Mouse (Mus musculus): ENCODE measurements at regions not wholly inside any gene's neighbourhood (a gene's known extent, or its start where the extent isn't known, plus 50 kb on each side); places are given as distances from the start of the nearest gene placed in this dataset.

DNA sequence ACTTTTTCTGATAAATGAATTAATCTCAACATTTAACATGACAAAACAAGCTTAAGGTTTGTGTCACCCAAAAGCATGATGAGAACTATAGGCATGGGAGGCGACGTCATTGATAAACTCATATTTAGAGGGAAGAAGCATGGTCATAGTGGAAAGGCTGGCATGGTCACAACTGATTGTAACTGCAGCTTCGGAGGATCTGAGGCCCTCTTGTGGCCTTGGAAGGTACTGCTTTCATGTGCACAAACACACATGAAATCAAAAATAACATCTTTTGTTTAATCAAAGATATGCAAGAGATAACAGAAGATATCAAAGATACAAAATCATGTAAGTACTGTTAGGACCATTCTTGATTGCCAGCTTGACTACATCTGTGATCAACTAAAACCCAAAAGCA lies 204.0 kb upstream of the Clint1 start:
- 72% methylated on average over 3 of the region's 3 CpGs for WGBS
- no peaks in the 10 kb centered on the region for H3K27me3 ChIP-seq
- no peak overlapping the region for H3K4me2 ChIP-seq (replicated peaks)
- no peak overlapping the region for H3K4me3 ChIP-seq
- H3K27ac ChIP-seq (replicated peaks), result no peak overlapping the region
- no peak for ATAC-seq (replicated peaks)
- H3K4me1 ChIP-seq, result no peaks in the 10 kb centered on the region
- no peaks in the 10 kb centered on the region for H3K9me3 ChIP-seq
- no peak overlapping the region for H3K9ac ChIP-seq (replicated peaks)
- H3K36me3 ChIP-seq, result no peaks in the 10 kb centered on the region

DNA sequence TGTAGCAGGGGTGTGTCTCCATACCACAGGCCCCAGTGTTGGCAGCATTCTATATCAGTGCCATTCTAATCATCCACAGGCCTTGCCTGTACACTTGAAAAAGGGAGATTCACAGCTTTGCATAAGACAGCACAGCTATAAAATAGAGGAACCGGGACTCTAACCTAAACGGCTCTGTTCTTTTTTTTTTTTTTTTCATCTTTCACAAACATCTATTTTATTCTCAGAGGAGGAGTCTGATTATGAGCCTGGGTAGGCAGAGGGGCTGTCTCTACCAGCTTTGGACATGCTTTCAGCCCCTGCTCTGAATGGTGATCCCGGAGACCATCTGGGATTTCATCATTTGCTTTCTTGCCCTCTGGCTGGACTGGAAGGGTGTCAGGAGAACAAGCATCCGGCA lies 195.6 kb upstream of the Clint1 start:
- H3K9me3 ChIP-seq, result no peaks in the 10 kb centered on the region
- H3K9ac ChIP-seq (replicated peaks), result no peak overlapping the region
- H3K36me3 ChIP-seq, result no peaks in the 10 kb centered on the region
- H3K4me3 ChIP-seq, result no peak overlapping the region
- no peak overlapping the region for H3K4me2 ChIP-seq (replicated peaks)
- H3K27ac ChIP-seq (replicated peaks), result no peak overlapping the region
- no peak for ATAC-seq (replicated peaks)
- WGBS, result 95% methylated on average over 4 of the region's 4 CpGs
- no peaks in the 10 kb centered on the region for H3K4me1 ChIP-seq
- no peaks in the 10 kb centered on the region for H3K27me3 ChIP-seq

DNA sequence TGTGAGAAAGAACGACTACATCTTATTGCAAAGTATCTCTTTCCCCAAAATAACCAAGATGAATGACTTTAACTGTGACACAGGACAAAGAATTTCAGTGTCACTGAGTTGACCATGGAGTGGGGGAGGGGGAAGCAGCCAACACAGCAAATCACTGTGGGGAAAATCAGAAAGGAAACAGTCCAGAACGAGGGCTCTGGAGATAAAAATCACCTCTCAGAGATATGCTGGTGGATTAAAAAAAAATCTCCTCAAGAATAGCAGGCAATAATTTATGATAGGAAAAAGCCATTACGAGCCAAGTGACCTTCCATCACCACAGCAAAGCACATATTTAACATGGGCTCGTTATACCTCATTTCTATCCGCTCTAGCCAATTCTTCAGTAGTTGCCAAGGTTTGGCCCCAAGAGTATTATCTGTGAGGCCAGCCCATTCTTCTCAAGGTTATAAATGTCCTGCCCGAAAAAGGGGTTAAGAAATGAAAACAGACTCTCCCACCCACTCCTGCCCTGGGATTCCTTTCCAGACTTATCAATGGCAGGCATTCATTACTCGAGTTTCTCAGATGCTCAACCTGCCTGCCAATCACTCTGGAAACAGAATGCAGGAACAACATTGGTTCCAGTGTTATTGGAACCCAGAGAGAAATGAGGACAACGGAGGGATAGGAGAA lies 181.6 kb upstream of the Clint1 start:
- Histone ChIP-seq H3K27ac (replicated peaks) (no peak overlapping the region), H3K4me3 (no peak overlapping the region), H3K9me3 (no peaks in the 10 kb centered on the region), H3K27me3 (no peaks in the 10 kb centered on the region), H3K9ac (replicated peaks) (no peak overlapping the region), H3K4me2 (replicated peaks) (no peak overlapping the region), H3K36me3 (no peaks in the 10 kb centered on the region), H3K4me1 (no peaks in the 10 kb centered on the region)
- ATAC-seq (replicated peaks), result no peak
- WGBS, result 35% methylated on average over 8 of the region's 8 CpGs

DNA sequence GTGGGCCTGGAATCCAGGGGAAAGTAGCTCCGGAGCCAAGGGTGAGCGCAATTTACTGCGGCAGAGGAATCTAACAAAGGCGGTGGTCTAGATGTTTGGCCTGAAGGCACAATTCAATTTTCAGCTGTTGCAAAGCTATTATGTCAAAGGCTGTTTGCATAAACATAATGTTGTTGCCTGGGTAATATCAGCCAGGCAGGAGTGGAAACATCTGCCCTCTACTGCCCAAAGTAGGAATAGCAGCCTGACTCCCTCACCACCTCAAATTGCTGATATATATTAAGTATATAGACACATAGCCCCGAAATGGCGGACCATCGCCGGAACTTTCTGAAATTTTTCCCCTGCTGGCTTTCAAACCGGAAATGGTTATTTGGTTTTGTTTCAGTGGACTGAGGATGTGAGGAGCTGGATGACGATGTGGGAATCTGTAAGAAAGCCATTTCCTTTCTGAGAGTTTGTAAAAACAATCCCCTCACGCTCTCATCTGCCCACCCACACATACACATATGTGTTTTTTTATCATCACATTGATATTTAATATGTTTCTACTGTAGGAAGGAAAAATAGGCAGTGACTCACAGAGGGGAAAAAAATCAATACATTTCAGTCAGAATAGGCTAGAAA lies 173.1 kb upstream of the Clint1 start:
- no peaks in the 10 kb centered on the region for H3K36me3 ChIP-seq
- no peak overlapping the region for H3K4me3 ChIP-seq
- 49% methylated on average over 11 of the region's 11 CpGs for WGBS
- H3K9ac ChIP-seq (replicated peaks), result no peak overlapping the region
- ATAC-seq (replicated peaks), result peak; percentile 75
- H3K27ac ChIP-seq (replicated peaks), result no peak overlapping the region
- H3K9me3 ChIP-seq, result no peaks in the 10 kb centered on the region
- H3K4me1 ChIP-seq, result 0 out of 2 replicates have a peak, but pooled peaks cover 6% of the 10 kb centered on the region
- H3K27me3 ChIP-seq, result no peaks in the 10 kb centered on the region
- peak overlapping the region; percentile 4; the same call in 1 of the 2 replicates for H3K4me2 ChIP-seq (replicated peaks)

DNA sequence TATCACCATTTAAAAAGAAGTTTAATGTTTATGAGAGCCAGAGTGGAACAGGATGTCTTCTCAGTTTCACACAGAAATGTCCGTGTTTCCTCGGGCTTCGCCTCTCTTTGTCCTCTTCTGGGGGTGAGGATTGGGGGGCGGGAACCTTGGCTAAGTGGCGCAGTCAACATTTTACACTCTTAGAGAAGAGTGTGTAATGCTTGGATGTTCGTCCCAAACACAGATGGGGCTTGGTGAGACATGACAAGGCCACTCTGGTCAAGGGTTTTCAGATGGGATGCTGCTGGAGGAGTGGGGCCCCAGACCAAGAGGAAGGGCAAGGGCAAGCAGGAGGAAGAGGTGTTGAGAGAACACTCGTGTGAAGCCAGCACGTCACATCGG lies 172.6 kb upstream of the Clint1 start:
- no peaks in the 10 kb centered on the region for H3K9me3 ChIP-seq
- ATAC-seq (replicated peaks), result no peak
- no peaks in the 10 kb centered on the region for H3K27me3 ChIP-seq
- H3K4me1 ChIP-seq, result 0 out of 2 replicates have a peak, but pooled peaks cover 6% of the 10 kb centered on the region
- WGBS, result 92% methylated on average over 9 of the region's 9 CpGs
- no peaks in the 10 kb centered on the region for H3K36me3 ChIP-seq
- no peak overlapping the region for H3K27ac ChIP-seq (replicated peaks)
- H3K9ac ChIP-seq (replicated peaks), result no peak overlapping the region
- no peak overlapping the region for H3K4me2 ChIP-seq (replicated peaks)
- no peak overlapping the region for H3K4me3 ChIP-seq

DNA sequence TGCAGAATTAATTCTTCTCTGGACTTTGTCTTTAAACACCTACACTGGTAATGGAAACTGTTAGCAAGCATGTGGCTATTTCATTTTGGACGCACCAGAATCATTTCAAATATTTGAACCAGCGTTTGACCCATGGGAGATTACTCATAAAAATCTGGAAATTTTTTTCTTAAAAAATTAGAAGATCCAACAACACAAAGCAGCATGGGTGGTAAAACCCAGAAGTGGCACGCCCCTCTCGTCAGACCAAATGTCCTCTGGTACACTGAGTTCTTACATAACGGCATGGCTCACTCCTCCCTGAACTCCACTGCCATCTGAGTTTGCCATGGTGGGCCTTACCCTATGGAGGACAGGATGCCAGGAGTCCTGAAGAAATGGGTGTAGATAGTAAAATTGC lies 166.3 kb upstream of the Clint1 start:
- Histone ChIP-seq H3K4me2 (replicated peaks) (no peak overlapping the region), H3K27ac (replicated peaks) (no peak overlapping the region), H3K27me3 (no peaks in the 10 kb centered on the region), H3K36me3 (no peaks in the 10 kb centered on the region), H3K9ac (replicated peaks) (no peak overlapping the region), H3K4me3 (no peak overlapping the region), H3K9me3 (no peaks in the 10 kb centered on the region), H3K4me1 (no peaks in the 10 kb centered on the region)
- WGBS, result 89% methylated on average over 5 of the region's 5 CpGs
- ATAC-seq (replicated peaks), result no peak

DNA sequence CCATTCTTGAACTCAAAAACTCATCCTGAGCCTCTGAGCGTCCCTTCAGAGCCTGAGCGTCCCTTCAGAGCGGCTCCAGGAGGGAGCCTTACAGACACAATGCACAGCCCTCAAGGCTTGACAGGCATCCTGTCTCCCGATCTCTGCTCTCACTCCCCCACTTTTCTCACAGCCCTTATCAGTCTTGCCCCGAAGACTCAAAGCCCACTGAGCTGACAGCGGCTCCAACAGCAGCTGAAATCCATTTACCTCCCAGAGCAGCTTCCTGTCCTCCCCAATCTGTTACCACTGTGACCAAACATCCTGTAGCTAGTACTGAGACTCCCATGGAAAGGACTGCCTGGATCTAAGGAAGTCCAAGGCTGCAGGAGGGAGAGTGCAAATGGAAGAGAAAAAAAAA lies 158.6 kb upstream of the Clint1 start:
- H3K27me3 ChIP-seq, result no peaks in the 10 kb centered on the region

DNA sequence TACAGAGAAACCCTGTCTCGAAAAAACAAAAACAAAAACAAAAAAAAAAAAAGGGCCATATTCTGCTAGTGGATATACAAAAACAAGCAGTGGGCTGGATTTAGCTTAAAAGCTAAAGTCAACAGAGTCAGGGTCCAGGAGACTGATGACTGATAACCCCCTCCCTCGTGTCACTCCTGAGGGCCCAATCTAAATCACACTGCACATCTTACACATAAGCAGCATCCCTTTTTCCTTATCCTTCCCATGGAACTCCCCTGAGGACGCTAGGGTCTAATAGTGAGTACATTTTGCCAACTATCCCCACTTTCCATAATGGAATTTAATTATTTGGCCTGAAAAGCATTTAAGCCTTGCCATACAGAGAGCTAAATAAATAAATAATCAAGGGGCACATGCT lies 150.3 kb upstream of the Clint1 start:
- H3K4me1 ChIP-seq, result no peaks in the 10 kb centered on the region
- WGBS, result 69% methylated on average over 3 of the region's 3 CpGs
- no peaks in the 10 kb centered on the region for H3K36me3 ChIP-seq
- H3K4me3 ChIP-seq, result no peak overlapping the region
- no peak overlapping the region for H3K27ac ChIP-seq (replicated peaks)
- ATAC-seq (replicated peaks), result no peak
- no peak overlapping the region for H3K4me2 ChIP-seq (replicated peaks)
- no peaks in the 10 kb centered on the region for H3K9me3 ChIP-seq
- H3K9ac ChIP-seq (replicated peaks), result no peak overlapping the region
- H3K27me3 ChIP-seq, result no peaks in the 10 kb centered on the region

More for the DNA sequence above, 158.6 kb upstream of the Clint1 start:
- Histone ChIP-seq H3K4me3 (no peak overlapping the region), H3K9ac (replicated peaks) (no peak overlapping the region), H3K36me3 (no peaks in the 10 kb centered on the region), H3K27ac (replicated peaks) (no peak overlapping the region), H3K4me1 (no peaks in the 10 kb centered on the region), H3K9me3 (no peaks in the 10 kb centered on the region), H3K4me2 (replicated peaks) (no peak overlapping the region)
- 84% methylated on average over 6 of the region's 6 CpGs for WGBS
- no peak for ATAC-seq (replicated peaks)

DNA sequence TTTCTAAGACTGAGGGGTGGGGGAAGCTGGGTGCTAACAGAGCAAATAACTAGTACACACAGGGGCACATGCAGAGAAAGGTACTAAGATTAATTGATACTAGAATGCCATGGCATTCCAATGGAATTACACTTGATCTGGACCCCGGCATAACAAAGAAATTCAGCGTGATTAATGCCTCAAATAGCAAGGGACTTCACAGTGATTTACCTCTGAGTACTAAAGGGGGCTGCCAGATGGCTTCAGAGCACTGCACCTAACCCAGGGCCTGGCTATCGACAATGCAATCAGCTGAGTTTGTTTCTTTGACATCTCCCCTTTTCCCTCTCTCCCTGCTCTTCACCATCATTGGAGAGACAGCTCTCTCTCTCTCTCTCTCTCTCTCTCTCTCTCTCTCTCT lies 148.9 kb upstream of the Clint1 start:
- no peak overlapping the region for H3K4me2 ChIP-seq (replicated peaks)
- no peaks in the 10 kb centered on the region for H3K27me3 ChIP-seq
- no peak overlapping the region for H3K4me3 ChIP-seq
- H3K36me3 ChIP-seq, result no peaks in the 10 kb centered on the region
- WGBS, result 75% methylated on average over 3 of the region's 3 CpGs
- H3K27ac ChIP-seq (replicated peaks), result no peak overlapping the region
- H3K4me1 ChIP-seq, result no peaks in the 10 kb centered on the region
- H3K9me3 ChIP-seq, result no peaks in the 10 kb centered on the region
- no peak for ATAC-seq (replicated peaks)
- H3K9ac ChIP-seq (replicated peaks), result no peak overlapping the region

DNA sequence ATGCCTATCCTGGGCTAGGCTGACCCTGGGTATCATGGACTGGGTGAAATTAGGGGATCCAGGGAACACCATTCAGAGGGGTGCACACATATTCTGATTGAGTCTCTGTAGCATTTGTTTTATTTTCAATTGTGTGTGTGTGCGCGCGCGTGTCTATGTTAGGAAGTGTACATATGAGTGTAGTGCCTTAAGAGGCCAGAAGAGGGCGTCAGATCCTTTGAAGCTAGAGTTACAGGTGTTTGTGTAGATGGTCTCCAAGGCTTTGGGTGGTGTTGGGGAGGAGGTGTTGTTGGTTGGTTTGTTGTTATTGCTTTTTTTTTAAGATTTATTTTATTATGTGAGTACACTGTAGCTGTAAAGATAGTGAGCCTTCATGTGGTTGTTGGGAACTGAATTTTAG lies 147.4 kb upstream of the Clint1 start:
- 70% methylated on average over 5 of the region's 5 CpGs for WGBS
- no peak overlapping the region for H3K4me3 ChIP-seq
- H3K9me3 ChIP-seq, result no peaks in the 10 kb centered on the region
- no peak overlapping the region for H3K27ac ChIP-seq (replicated peaks)
- ATAC-seq (replicated peaks), result no peak
- H3K4me2 ChIP-seq (replicated peaks), result no peak overlapping the region
- H3K27me3 ChIP-seq, result no peaks in the 10 kb centered on the region
- H3K36me3 ChIP-seq, result no peaks in the 10 kb centered on the region
- H3K4me1 ChIP-seq, result no peaks in the 10 kb centered on the region
- H3K9ac ChIP-seq (replicated peaks), result no peak overlapping the region

DNA sequence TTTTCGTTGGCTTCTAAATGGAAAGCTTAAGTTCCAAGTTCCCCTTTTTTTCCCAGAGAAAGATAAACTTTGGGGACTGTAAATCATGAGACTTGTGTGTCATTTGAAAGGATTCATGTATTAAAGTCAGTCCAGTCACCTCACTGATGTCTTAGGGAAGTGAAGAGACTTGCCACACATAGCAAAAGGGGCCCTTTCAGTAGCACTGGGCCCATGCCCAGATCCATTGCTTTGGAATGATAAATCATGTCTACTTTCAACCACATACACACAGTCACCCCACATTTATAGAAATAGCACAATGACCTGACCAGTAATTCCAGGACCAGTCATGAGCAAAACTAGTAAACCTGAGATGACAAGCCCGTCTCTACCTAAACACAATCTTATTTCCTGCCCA lies 133.2 kb upstream of the Clint1 start:
- WGBS, result 79% methylated on average over 2 of the region's 2 CpGs
- no peak overlapping the region for H3K9ac ChIP-seq (replicated peaks)
- ATAC-seq (replicated peaks), result no peak
- H3K4me2 ChIP-seq (replicated peaks), result no peak overlapping the region
- H3K27ac ChIP-seq (replicated peaks), result no peak overlapping the region
- no peaks in the 10 kb centered on the region for H3K27me3 ChIP-seq
- H3K36me3 ChIP-seq, result no peaks in the 10 kb centered on the region
- H3K4me1 ChIP-seq, result no peaks in the 10 kb centered on the region
- no peaks in the 10 kb centered on the region for H3K9me3 ChIP-seq
- no peak overlapping the region for H3K4me3 ChIP-seq

DNA sequence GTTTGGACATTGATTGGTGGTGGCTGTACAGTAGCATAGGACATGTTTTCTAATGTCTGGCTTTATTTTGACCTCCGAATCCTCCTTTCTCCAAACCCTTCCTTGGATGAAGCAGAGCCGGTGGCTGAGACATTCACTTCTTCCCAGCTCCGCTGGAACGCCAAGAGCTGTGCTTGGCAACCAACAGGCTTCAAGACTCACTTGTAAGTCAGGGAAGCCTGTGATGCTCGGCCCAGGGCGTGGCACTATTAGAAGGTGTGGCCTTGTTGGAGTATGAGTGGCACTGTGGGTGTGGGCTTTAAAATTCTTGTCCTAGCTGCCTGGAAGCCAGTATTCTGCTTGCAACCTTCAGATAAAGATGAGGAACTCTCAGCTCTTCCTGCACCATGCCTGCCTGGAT lies 132.0 kb upstream of the Clint1 start:
- H3K4me3 ChIP-seq, result no peak overlapping the region
- H3K27me3 ChIP-seq, result no peaks in the 10 kb centered on the region
- ATAC-seq (replicated peaks), result no peak
- no peaks in the 10 kb centered on the region for H3K4me1 ChIP-seq
- WGBS, result 89% methylated on average over 6 of the region's 6 CpGs
- no peaks in the 10 kb centered on the region for H3K9me3 ChIP-seq
- no peak overlapping the region for H3K9ac ChIP-seq (replicated peaks)
- H3K4me2 ChIP-seq (replicated peaks), result no peak overlapping the region
- no peaks in the 10 kb centered on the region for H3K36me3 ChIP-seq
- no peak overlapping the region for H3K27ac ChIP-seq (replicated peaks)

DNA sequence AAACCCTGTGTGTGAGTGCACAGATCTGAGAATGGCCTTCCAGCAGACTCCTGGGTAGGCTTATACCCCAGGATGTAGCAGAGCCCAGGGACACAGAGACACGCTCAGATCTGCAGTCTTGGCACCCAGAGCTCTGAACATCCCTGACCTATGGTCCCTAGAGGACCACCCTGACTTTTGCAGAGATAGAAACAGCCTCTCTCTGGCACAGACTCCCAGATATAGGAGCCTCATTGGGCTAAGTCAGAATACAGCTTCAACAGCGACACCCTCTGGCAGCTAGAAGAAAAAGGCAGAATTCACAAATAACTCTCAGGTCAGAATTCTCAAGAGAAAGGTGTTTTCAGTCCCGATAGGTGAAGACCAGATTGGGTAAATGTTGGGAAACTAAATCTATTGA lies 115.3 kb upstream of the Clint1 start:
- H3K9me3 ChIP-seq, result no peaks in the 10 kb centered on the region
- no peak overlapping the region for H3K27ac ChIP-seq (replicated peaks)
- no peaks in the 10 kb centered on the region for H3K27me3 ChIP-seq
- no peaks in the 10 kb centered on the region for H3K4me1 ChIP-seq
- H3K4me3 ChIP-seq, result no peak overlapping the region
- H3K4me2 ChIP-seq (replicated peaks), result no peak overlapping the region
- WGBS, result 51% methylated on average over 3 of the region's 3 CpGs
- H3K36me3 ChIP-seq, result no peaks in the 10 kb centered on the region
- no peak overlapping the region for H3K9ac ChIP-seq (replicated peaks)
- no peak for ATAC-seq (replicated peaks)

All from forebrain, embryonic 15.5 days (tissue).